Mouse (Mus musculus): Measurements from ENCODE around the gene Bcl2l13.
"Not testable (repeated sequence)": the region's sequence is repeated elsewhere in the genome, so short reads cannot be mapped to it uniquely, and the experiment has no call there.

Bcl2l13 gene

GRCm38 (mm10) chr6:120835474-120836374 is at the start of gene Bcl2l13:
Bcl2l13 (plus strand) TSS chr6:120836212.
- peak; percentile 90 for DNase-seq (ENCODE audit: low read depth, low spot score)

GRCm38 (mm10) chr6:120788068-120788607 is 47.9 kb upstream of the Bcl2l13 start:
- DNase-seq (ENCODE audit: low read depth, low spot score): no peak

- DNase-seq (ENCODE audit: low read depth, low spot score): peak; percentile 68
These were observed 47.1 kb upstream of the Bcl2l13 start for GRCm38 (mm10) chr6:120788904-120789303.

- no peak for DNase-seq (ENCODE audit: low read depth, low spot score)
These were observed 45.9 kb upstream of the Bcl2l13 start for GRCm38 (mm10) chr6:120790153-120790552.

- no peak for DNase-seq (ENCODE audit: low read depth, low spot score)
These were observed 45.3 kb upstream of the Bcl2l13 start for GRCm38 (mm10) chr6:120790717-120791116.

GRCm38 (mm10) chr6:120792947-120793346 is 43.1 kb upstream of the Bcl2l13 start:
- peak; percentile 71 for DNase-seq (ENCODE audit: low read depth, low spot score)

GRCm38 (mm10) chr6:120795422-120796086 is 40.5 kb upstream of the Bcl2l13 start:
- no peak for DNase-seq (ENCODE audit: low read depth, low spot score)

GRCm38 (mm10) chr6:120796111-120796510 is 39.9 kb upstream of the Bcl2l13 start:
- no peak for DNase-seq (ENCODE audit: low read depth, low spot score)

GRCm38 (mm10) chr6:120798019-120798418 is 38.0 kb upstream of the Bcl2l13 start:
- peak; percentile 45 for DNase-seq (ENCODE audit: low read depth, low spot score)

- DNase-seq (ENCODE audit: low read depth, low spot score): no peak
These were observed 37.1 kb upstream of the Bcl2l13 start for GRCm38 (mm10) chr6:120798905-120799304.

- no peak for DNase-seq (ENCODE audit: low read depth, low spot score)
These were observed 36.4 kb upstream of the Bcl2l13 start for GRCm38 (mm10) chr6:120799581-120800041.

GRCm38 (mm10) chr6:120806999-120807737 is 28.8 kb upstream of the Bcl2l13 start:
- no peak for DNase-seq (ENCODE audit: low read depth, low spot score)

- DNase-seq (ENCODE audit: low read depth, low spot score): no peak
These were observed 28.3 kb upstream of the Bcl2l13 start for GRCm38 (mm10) chr6:120807738-120808081.

GRCm38 (mm10) chr6:120811999-120812398 is 24.0 kb upstream of the Bcl2l13 start:
- DNase-seq (ENCODE audit: low read depth, low spot score): not testable (repeated sequence)

GRCm38 (mm10) chr6:120819294-120819693 is 16.7 kb upstream of the Bcl2l13 start:
- no peak for DNase-seq (ENCODE audit: low read depth, low spot score)

- no peak for DNase-seq (ENCODE audit: low read depth, low spot score)
These were observed 15.9 kb upstream of the Bcl2l13 start for GRCm38 (mm10) chr6:120820144-120820543.

GRCm38 (mm10) chr6:120820941-120821340 is 15.1 kb upstream of the Bcl2l13 start:
- DNase-seq (ENCODE audit: low read depth, low spot score): no peak

GRCm38 (mm10) chr6:120821715-120822114 is 14.3 kb upstream of the Bcl2l13 start:
- DNase-seq (ENCODE audit: low read depth, low spot score): no peak

- DNase-seq (ENCODE audit: low read depth, low spot score): peak; percentile 99
These were observed 13.6 kb upstream of the Bcl2l13 start, which contains the start of gene Atp6v1e1 for GRCm38 (mm10) chr6:120822307-120822928. Atp6v1e1 (minus strand) TSS chr6:120822793.

GRCm38 (mm10) chr6:120822937-120823614 is 12.9 kb upstream of the Bcl2l13 start:
- DNase-seq (ENCODE audit: low read depth, low spot score): peak; percentile 53

GRCm38 (mm10) chr6:120830056-120830455 is 6.0 kb upstream of the Bcl2l13 start:
- DNase-seq (ENCODE audit: low read depth, low spot score): no peak

Measured in R1 (cell line).